Mouse (Mus musculus) ES-Bruce4 (cell line): ENCODE data around the gene Copz1. TPM values are rescaled to one million over a fixed set of nuclear protein-coding genes. Genes with fewer than 3 reads are reported as not detected.

Experiments used
- H3K27ac ChIP-seq: 2 replicates; pipeline ENCODE4 v1.5.1; 2012; ENCODE audit warnings: low read length, inconsistent platforms; ENCODE audit not compliant: insufficient read depth
- H3K27me3 ChIP-seq: 2 replicates; pipeline ENCODE4 v1.6.1; 2012; ENCODE audit warnings: mild to moderate bottlenecking, low read length, inconsistent platforms; ENCODE audit not compliant: control insufficient read depth, poor library complexity, insufficient read depth, severe bottlenecking
- H3K36me3 ChIP-seq: 2 replicates; pipeline ENCODE4 v1.6.1; 2012; ENCODE audit warnings: inconsistent platforms, mild to moderate bottlenecking, low read length, moderate library complexity; ENCODE audit not compliant: control insufficient read depth, poor library complexity, insufficient read depth, severe bottlenecking
- H3K4me1 ChIP-seq: one replicate; pipeline ENCODE4 v1.8.1; 2011; ENCODE audit warnings: low read length; ENCODE audit not compliant: control insufficient read depth, insufficient read depth
- H3K4me3 ChIP-seq: 2 replicates; pipeline ENCODE4 v1.5.1; 2011; ENCODE audit warnings: low read depth, mild to moderate bottlenecking, low read length
- H3K9ac ChIP-seq: 2 replicates; pipeline ENCODE4 v1.6.1; 2012; ENCODE audit warnings: low read depth, mild to moderate bottlenecking, inconsistent platforms; ENCODE audit not compliant: poor library complexity, severe bottlenecking
- H3K9me3 ChIP-seq: replicated peaks from 2 replicates; pipeline ENCODE4 v1.6.1; 2012; ENCODE audit warnings: mild to moderate bottlenecking, low read length, inconsistent platforms; ENCODE audit not compliant: control insufficient read depth, poor library complexity, insufficient read depth, severe bottlenecking
- CTCF ChIP-seq: IDR thresholded peaks from one replicate; pipeline ENCODE4 v1.8.1; 2011; ENCODE audit warnings: low read depth, low read length
- EP300 ChIP-seq: IDR thresholded peaks from 2 replicates; pipeline ENCODE4 v1.6.1; 2011; ENCODE audit warnings: low read depth, low read length; ENCODE audit not compliant: insufficient read depth
- POLR2A ChIP-seq: IDR thresholded peaks from one replicate; pipeline ENCODE4 v1.8.1; 2011; ENCODE audit warnings: low read length; ENCODE audit not compliant: insufficient read depth
- polyA plus RNA-seq: library from polyadenylated mRNA; stranded (reverse); fragments of >200 nt; gene quantifications from 2 replicates; pipeline ENCODE4 v1.2.4, GENCODE M21; 2011; ENCODE audit warnings: low read depth; ENCODE audit not compliant: missing spikeins, insufficient read depth, insufficient read length

Gene Copz1
- polyA plus RNA-seq, 1 experiment: 140 TPM

- Histone ChIP-seq H3K27me3 (no peaks in the 10 kb centered on the region), H3K4me1 (peaks cover 1% of the 10 kb centered on the region), H3K4me3 (peak overlapping the region; percentile 1), H3K27ac (no peak overlapping the region), H3K36me3 (no peaks in the 10 kb centered on the region), H3K9me3 (no peaks in the 10 kb centered on the region), H3K9ac (peak overlapping the region; percentile 11; the same call in 1 of the 2 replicates)
- TF ChIP-seq POLR2A: no peak
- TF ChIP-seq CTCF: peak; percentile 53
Observed at GRCm38 (mm10) chr15:103308056-103308875, 35.8 kb downstream of the Copz1 start.

GRCm38 (mm10) chr15:103308876-103309580, 36.5 kb downstream of the Copz1 start:
- Histone ChIP-seq H3K4me1 (peaks cover 1% of the 10 kb centered on the region), H3K27me3 (no peaks in the 10 kb centered on the region), H3K4me3 (peak overlapping the region; percentile 1), H3K9ac (peak overlapping the region; percentile 11; the same call in 1 of the 2 replicates), H3K9me3 (no peaks in the 10 kb centered on the region), H3K27ac (no peak overlapping the region), H3K36me3 (no peaks in the 10 kb centered on the region)
- TF ChIP-seq POLR2A: no peak
- TF ChIP-seq EP300: no peak
- no peak for TF ChIP-seq CTCF

- TF ChIP-seq EP300: no peak
- no peak for TF ChIP-seq CTCF
- TF ChIP-seq POLR2A: no peak
- Histone ChIP-seq H3K9ac (no peak within 1 kb of the TSS), H3K27me3 (no peaks in the 10 kb centered on the region)
Observed at GRCm38 (mm10) chr15:103310365-103310910, 37.9 kb downstream of the Copz1 start, which contains the start of gene Gpr84. Gpr84 (minus strand) TSS chr15:103310612.

GRCm38 (mm10) chr15:103313495-103314095, 41.1 kb downstream of the Copz1 start:
- Histone ChIP-seq H3K27me3 (no peaks in the 10 kb centered on the region), H3K4me1 (no peaks in the 10 kb centered on the region), H3K4me3 (no peak overlapping the region), H3K36me3 (peaks cover 15% of the 10 kb centered on the region), H3K27ac (no peak overlapping the region), H3K9ac (peak overlapping the region; percentile 50), H3K9me3 (no peaks in the 10 kb centered on the region)
- TF ChIP-seq CTCF: no peak
- no peak for TF ChIP-seq EP300
- no peak for TF ChIP-seq POLR2A

More at GRCm38 (mm10) chr15:103310365-103310910, 37.9 kb downstream of the Copz1 start, which contains the start of gene Gpr84:
- Histone ChIP-seq H3K4me3 (no peak within 1 kb of the TSS), H3K27ac (no peak within 1 kb of the TSS), H3K36me3 (no peaks in the 10 kb centered on the region), H3K4me1 (peaks cover 1% of the 10 kb centered on the region), H3K9me3 (no peaks in the 10 kb centered on the region)

- Histone ChIP-seq H3K9me3 (no peaks in the 10 kb centered on the region), H3K9ac (peak overlapping the region; percentile 50), H3K4me3 (peak overlapping the region; percentile 24; the same call in 1 of the 2 replicates), H3K27ac (no peak overlapping the region), H3K27me3 (no peaks in the 10 kb centered on the region), H3K36me3 (peaks cover 15% of the 10 kb centered on the region), H3K4me1 (peaks cover under 1% of the 10 kb centered on the region)
- no peak for TF ChIP-seq POLR2A
- TF ChIP-seq EP300: no peak
- TF ChIP-seq CTCF: no peak
Observed at GRCm38 (mm10) chr15:103314181-103314580, 41.7 kb downstream of the Copz1 start.
